Mouse (Mus musculus) limb, embryonic 12.5 days (tissue): Measurements from ENCODE around the gene Abcg1. TPM values are rescaled to one million over a fixed set of nuclear protein-coding genes. Genes with fewer than 3 reads are reported as not detected.

Experiments used
- ATAC-seq: fragments of 200-750 bp; cut with Nextera tagmentation; 2 replicates; pipeline ENCODE4 v1.8.0; 2017; ENCODE audit warnings: low read depth, moderate TSS enrichment; ENCODE audit not compliant: insufficient number of reproducible peaks, insufficient read depth, low FRiP score, low TSS enrichment
- H3K27ac ChIP-seq: fragments of 300-500 bp; sonication (generic); 2 replicates; pipeline ENCODE4 v1.5.1; 2016; ENCODE audit warnings: mild to moderate bottlenecking, moderate library complexity
- H3K27me3 ChIP-seq: fragments of 300-500 bp; sonication (generic); 2 replicates; pipeline ENCODE4 v1.6.1; 2016; ENCODE audit warnings: mild to moderate bottlenecking, moderate library complexity
- H3K36me3 ChIP-seq: fragments of 300-500 bp; sonication (generic); 2 replicates; pipeline ENCODE4 v1.6.1; 2016; ENCODE audit warnings: mild to moderate bottlenecking, moderate library complexity
- H3K4me1 ChIP-seq: fragments of 300-500 bp; sonication (generic); replicated peaks from 2 replicates; pipeline ENCODE4 v1.6.1; 2016
- H3K4me2 ChIP-seq: fragments of 300-500 bp; sonication (generic); 2 replicates; pipeline ENCODE4 v1.6.1; 2016; ENCODE audit warnings: mild to moderate bottlenecking, moderate library complexity
- H3K4me3 ChIP-seq: fragments of 300-500 bp; sonication (generic); replicated peaks from 2 replicates; pipeline ENCODE4 v1.5.1; 2016; ENCODE audit warnings: mild to moderate bottlenecking
- H3K9ac ChIP-seq: fragments of 300-500 bp; sonication (generic); replicated peaks from 2 replicates; pipeline ENCODE4 v1.6.1; 2016; ENCODE audit warnings: mild to moderate bottlenecking, moderate library complexity
- H3K9me3 ChIP-seq: fragments of 300-500 bp; sonication (generic); 2 replicates; pipeline ENCODE4 v1.6.1; 2016; ENCODE audit warnings: mild to moderate bottlenecking, moderate library complexity
- WGBS: fragments of 180-500 bp; shearing (Covaris S2); methylation state at CpG from one replicate; pipeline ENCODE4 v1.1.7; 2016; 5-methylcytosine and 5-hydroxymethylcytosine counted together
- polyA plus RNA-seq: library from polyadenylated mRNA; unstranded; fragments of >200 nt; fragmentation: Nextera tagmentation; extraction: Ambion mirVana; gene quantifications from 2 replicates; pipeline ENCODE4 v1.2.1, GENCODE M21; 2016

Abcg1 gene
- polyA plus RNA-seq, 1 experiment from 2014 or later = 10.9 TPM

GRCm38 (mm10) chr17:31082296-31083078 lies 25.0 kb downstream of the Abcg1 start:
- Histone ChIP-seq H3K36me3 (no peaks in the 10 kb centered on the region), H3K27ac (no peak overlapping the region), H3K27me3 (no peaks in the 10 kb centered on the region), H3K4me2 (no peak overlapping the region), H3K9me3 (no peaks in the 10 kb centered on the region), H3K4me1 (peaks cover 11% of the 10 kb centered on the region; the same call in 1 of the 2 replicates), H3K4me3 (no peak overlapping the region), H3K9ac (no peak overlapping the region)
- ATAC-seq = no peak
- WGBS = 84% methylated on average over 4 of the region's 4 CpGs

- Histone ChIP-seq H3K27me3 (no peaks in the 10 kb centered on the region), H3K4me1 (peaks cover 20% of the 10 kb centered on the region), H3K27ac (no peak overlapping the region), H3K36me3 (no peaks in the 10 kb centered on the region), H3K4me3 (no peak overlapping the region), H3K9me3 (no peaks in the 10 kb centered on the region), H3K9ac (no peak overlapping the region), H3K4me2 (no peak overlapping the region)
- WGBS = 85% methylated on average over 3 of the region's 3 CpGs
- ATAC-seq = no peak
These were observed 28.0 kb downstream of the Abcg1 start for GRCm38 (mm10) chr17:31085519-31085918.

DNA sequence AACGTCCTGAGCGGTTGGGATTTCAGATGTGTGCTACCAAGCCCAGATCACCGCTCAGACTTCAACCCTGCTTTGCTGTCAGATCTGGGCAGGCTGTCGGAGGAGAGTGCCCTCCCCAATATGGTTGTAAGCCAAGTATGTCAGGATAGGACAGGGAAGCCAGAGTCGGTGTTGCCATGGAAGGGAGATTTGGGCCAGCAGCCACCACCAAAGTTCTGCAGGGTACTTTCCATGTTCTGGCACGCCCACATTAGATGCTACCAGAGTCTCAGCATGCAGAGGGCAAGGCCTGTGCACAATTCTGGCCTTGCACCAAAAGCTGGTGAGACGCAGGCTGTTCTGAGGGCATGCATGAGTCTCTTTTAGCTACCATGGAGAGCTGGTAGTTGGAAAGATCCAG lies 28.7 kb downstream of the Abcg1 start:
- no peaks in the 10 kb centered on the region for H3K36me3 ChIP-seq
- no peak for ATAC-seq
- no peaks in the 10 kb centered on the region; the same call in 1 of the 2 replicates for H3K27me3 ChIP-seq
- H3K4me3 ChIP-seq = no peak overlapping the region
- no peaks in the 10 kb centered on the region for H3K9me3 ChIP-seq
- peaks cover 26% of the 10 kb centered on the region for H3K4me1 ChIP-seq
- H3K27ac ChIP-seq = no peak overlapping the region
- 91% methylated on average over 7 of the region's 7 CpGs for WGBS
- no peak overlapping the region for H3K9ac ChIP-seq
- no peak overlapping the region for H3K4me2 ChIP-seq

DNA sequence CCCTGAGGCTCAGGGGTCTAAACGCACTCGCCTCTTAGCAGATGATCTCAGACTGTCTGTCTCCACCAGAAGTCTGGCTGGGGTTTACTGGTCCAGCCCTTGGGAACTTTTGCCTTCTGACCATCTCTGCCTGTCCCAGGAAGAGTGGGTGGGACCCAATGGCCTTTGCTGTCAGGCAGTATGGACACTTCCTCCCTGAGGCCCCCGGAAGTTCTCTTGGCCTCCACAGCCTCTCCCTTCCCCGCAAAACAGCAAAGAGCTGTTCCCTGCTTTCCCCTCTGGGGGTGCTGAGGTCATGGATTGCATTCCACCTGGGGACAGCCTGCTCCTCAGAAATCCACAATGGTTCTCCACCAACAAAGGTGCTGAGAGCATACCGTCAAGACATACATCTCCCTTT lies 31.2 kb downstream of the Abcg1 start:
- Histone ChIP-seq H3K9me3 (no peaks in the 10 kb centered on the region; the same call in 1 of the 2 replicates), H3K27ac (no peak overlapping the region), H3K4me2 (no peak overlapping the region), H3K4me1 (peaks cover 29% of the 10 kb centered on the region), H3K36me3 (0 out of 2 replicates have a peak, but pooled peaks cover 3% of the 10 kb centered on the region), H3K4me3 (no peak overlapping the region), H3K27me3 (no peaks in the 10 kb centered on the region; the same call in 1 of the 2 replicates), H3K9ac (no peak overlapping the region)
- WGBS = 48% methylated on average over 5 of the region's 5 CpGs
- no peak for ATAC-seq

DNA sequence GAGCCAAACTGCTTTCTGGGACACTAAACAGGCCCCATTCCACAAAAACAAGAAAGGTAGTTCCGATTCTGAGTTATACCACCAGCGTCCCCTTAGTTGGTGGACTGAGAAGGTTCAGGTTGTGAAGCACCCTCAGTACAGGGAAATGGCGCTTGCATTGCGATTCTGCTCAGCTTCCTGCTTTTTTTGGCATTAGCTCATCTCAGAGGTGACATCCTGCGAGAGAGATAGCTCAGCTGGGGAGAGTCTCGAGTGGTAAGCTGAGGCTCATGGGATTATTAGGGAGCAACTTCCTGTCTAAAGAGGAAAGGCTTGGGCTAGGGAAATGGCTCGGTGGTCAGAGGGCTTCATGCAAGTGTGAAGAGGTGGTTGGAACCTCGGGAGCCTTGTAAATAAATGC lies 32.4 kb downstream of the Abcg1 start:
- Histone ChIP-seq H3K36me3 (0 out of 2 replicates have a peak, but pooled peaks cover 3% of the 10 kb centered on the region), H3K4me1 (peaks cover 29% of the 10 kb centered on the region), H3K27me3 (no peaks in the 10 kb centered on the region; the same call in 1 of the 2 replicates), H3K4me3 (no peak overlapping the region), H3K27ac (0 out of 2 replicates have a peak overlapping the region, but pooled peaks have one; percentile 45), H3K4me2 (no peak overlapping the region), H3K9ac (no peak overlapping the region), H3K9me3 (no peaks in the 10 kb centered on the region; the same call in 1 of the 2 replicates)
- 74% methylated on average over 8 of the region's 8 CpGs for WGBS
- no peak for ATAC-seq

- H3K4me1 ChIP-seq = peaks cover 29% of the 10 kb centered on the region
- H3K4me2 ChIP-seq = no peak overlapping the region
- no peak overlapping the region for H3K9ac ChIP-seq
- H3K27ac ChIP-seq = no peak overlapping the region
- 43% methylated on average over 13 of the region's 13 CpGs for WGBS
- peaks cover under 1% of the 10 kb centered on the region; the same call in 1 of the 2 replicates for H3K9me3 ChIP-seq
- no peak overlapping the region for H3K4me3 ChIP-seq
- H3K27me3 ChIP-seq = no peaks in the 10 kb centered on the region; the same call in 1 of the 2 replicates
- no peak for ATAC-seq
- 0 out of 2 replicates have a peak, but pooled peaks cover 3% of the 10 kb centered on the region for H3K36me3 ChIP-seq
These were observed 33.7 kb downstream of the Abcg1 start for GRCm38 (mm10) chr17:31091023-31091735.

GRCm38 (mm10) chr17:31094781-31095180 lies 37.3 kb downstream of the Abcg1 start:
- Histone ChIP-seq H3K4me1 (peaks cover 15% of the 10 kb centered on the region), H3K27ac (no peak overlapping the region), H3K27me3 (no peaks in the 10 kb centered on the region; the same call in 1 of the 2 replicates), H3K9ac (no peak overlapping the region), H3K36me3 (0 out of 2 replicates have a peak, but pooled peaks cover 3% of the 10 kb centered on the region), H3K4me3 (no peak overlapping the region), H3K9me3 (peaks cover 4% of the 10 kb centered on the region; the same call in 1 of the 2 replicates), H3K4me2 (no peak overlapping the region)
- WGBS = 52% methylated on average over 5 of the region's 5 CpGs
- no peak for ATAC-seq

DNA sequence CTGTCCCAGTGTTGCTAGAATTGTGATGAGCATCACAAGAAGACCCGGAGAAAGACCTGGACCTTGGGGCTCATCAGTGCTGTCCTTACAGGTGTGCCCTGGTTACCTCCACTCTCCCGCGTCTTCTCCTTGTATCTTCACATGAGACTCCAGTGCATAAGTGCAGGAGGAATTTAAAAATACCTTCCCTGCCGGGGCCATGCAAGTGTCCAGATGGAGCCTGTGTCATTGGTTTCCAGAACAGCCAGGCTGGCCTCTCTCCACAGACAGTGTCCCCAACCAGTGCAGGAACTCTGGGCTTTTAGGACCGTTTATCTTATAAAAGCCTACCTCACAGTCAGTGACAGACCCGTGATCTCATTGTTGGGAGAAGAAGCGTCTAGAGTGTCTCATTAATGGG lies 38.1 kb downstream of the Abcg1 start:
- no peak overlapping the region for H3K27ac ChIP-seq
- H3K9me3 ChIP-seq = peaks cover 4% of the 10 kb centered on the region; the same call in 1 of the 2 replicates
- ATAC-seq = no peak
- no peaks in the 10 kb centered on the region; the same call in 1 of the 2 replicates for H3K27me3 ChIP-seq
- H3K9ac ChIP-seq = no peak overlapping the region
- no peak overlapping the region for H3K4me2 ChIP-seq
- peaks cover 8% of the 10 kb centered on the region; the same call in 1 of the 2 replicates for H3K4me1 ChIP-seq
- 84% methylated on average over 7 of the region's 7 CpGs for WGBS
- H3K36me3 ChIP-seq = 0 out of 2 replicates have a peak, but pooled peaks cover 3% of the 10 kb centered on the region
- H3K4me3 ChIP-seq = no peak overlapping the region

- Histone ChIP-seq H3K27me3 (no peaks in the 10 kb centered on the region), H3K4me3 (no peak overlapping the region), H3K36me3 (0 out of 2 replicates have a peak, but pooled peaks cover 3% of the 10 kb centered on the region), H3K9ac (no peak overlapping the region), H3K4me1 (no peaks in the 10 kb centered on the region), H3K4me2 (no peak overlapping the region), H3K9me3 (peaks cover 4% of the 10 kb centered on the region; the same call in 1 of the 2 replicates), H3K27ac (no peak overlapping the region)
- WGBS = 95% methylated on average over 2 of the region's 2 CpGs
- no peak for ATAC-seq
These were observed 39.4 kb downstream of the Abcg1 start for GRCm38 (mm10) chr17:31096893-31097292.

GRCm38 (mm10) chr17:31098788-31099187 lies 41.3 kb downstream of the Abcg1 start:
- Histone ChIP-seq H3K9me3 (0 out of 2 replicates have a peak, but pooled peaks cover 4% of the 10 kb centered on the region), H3K27ac (no peak overlapping the region), H3K27me3 (no peaks in the 10 kb centered on the region), H3K36me3 (no peaks in the 10 kb centered on the region), H3K4me3 (no peak overlapping the region), H3K4me1 (no peaks in the 10 kb centered on the region), H3K9ac (no peak overlapping the region), H3K4me2 (no peak overlapping the region)
- no peak for ATAC-seq
- WGBS = 82% methylated on average over 5 of the region's 5 CpGs

DNA sequence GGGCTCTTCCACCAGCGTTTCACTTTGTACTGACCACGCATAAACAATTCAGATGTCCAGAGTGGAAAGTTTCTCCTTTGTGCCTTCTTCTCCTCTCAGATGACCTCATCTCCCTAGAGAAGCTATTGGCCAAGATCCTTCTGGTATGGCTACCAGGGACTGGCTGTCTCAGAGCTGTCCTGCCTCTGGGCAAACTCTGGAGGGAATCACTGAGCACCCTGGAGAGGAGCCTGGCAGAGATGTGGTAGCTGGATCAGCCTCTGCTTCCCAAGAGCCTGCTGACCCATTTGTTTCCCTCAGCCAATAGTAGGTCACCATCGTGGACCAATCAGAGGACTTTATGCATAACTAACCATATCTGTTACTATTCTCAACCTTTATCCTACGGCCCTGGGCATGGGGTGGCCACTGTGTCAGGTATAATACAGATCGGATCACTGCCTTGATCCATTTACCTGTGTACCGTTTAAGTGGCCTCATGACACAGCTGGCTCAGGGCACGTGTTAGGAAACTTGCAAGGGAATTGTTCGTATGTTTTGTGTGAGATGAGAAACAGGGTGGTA lies 45.6 kb downstream of the Abcg1 start:
- Histone ChIP-seq H3K36me3 (no peaks in the 10 kb centered on the region), H3K4me3 (no peak overlapping the region), H3K27ac (no peak overlapping the region), H3K27me3 (no peaks in the 10 kb centered on the region), H3K9me3 (no peaks in the 10 kb centered on the region), H3K4me2 (no peak overlapping the region), H3K4me1 (0 out of 2 replicates have a peak, but pooled peaks cover 5% of the 10 kb centered on the region), H3K9ac (no peak overlapping the region)
- 89% methylated on average over 8 of the region's 8 CpGs for WGBS
- ATAC-seq = no peak
